Mouse (Mus musculus) frontal cortex, adult (tissue): ENCODE data around the gene Otogl.
A peak's percentile ranks its signal among the peaks of the same experiment; 100 is the strongest.
"Not testable (repeated sequence)": the region's sequence is repeated elsewhere in the genome, so short reads cannot be mapped to it uniquely, and the experiment has no call there.

Source experiments
- ATAC-seq: cut with Nextera tagmentation; 2 replicates; pipeline ENCODE4 v1.9.2; 2017; ENCODE audit warnings: mild to moderate bottlenecking, moderate library complexity, mixed read lengths; ENCODE audit not compliant: low TSS enrichment

The Otogl gene

DNA sequence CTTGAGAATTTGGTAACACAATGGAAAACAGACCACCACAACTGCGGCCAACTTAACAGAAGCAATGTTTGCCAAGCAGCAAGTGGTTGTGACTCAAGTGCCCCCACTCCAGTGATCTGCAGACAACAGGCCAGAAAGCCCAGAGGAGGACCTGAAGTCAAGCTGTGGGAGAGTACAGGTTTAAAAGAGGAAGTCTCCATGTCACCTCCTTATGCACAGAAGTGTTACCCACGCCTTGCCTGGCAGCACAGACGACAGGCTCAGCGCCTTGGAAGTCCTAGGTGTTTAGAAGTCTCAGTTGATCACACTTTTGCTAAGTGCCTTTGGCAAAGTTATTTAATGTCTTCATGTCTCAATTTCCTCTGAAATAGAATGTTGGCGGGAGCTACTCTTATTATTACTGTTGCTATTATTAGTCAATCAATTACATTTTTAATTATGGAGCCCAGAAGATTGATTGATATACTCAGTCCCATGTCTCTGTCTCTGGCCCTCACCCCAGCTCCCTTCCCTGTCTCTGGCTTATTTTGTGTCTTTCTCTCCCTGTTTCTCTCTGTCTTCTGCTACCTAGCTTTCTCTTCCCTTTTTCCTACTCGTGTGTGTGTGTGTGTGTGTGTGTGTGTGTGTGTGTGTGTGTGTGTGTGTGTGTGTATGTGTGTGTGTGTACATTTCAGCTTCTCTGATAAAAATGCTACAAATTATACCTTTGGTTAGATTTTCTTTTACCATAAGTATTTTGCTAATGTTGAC, 101.1 kb downstream of the Otogl start:
- ATAC-seq: no peak

DNA sequence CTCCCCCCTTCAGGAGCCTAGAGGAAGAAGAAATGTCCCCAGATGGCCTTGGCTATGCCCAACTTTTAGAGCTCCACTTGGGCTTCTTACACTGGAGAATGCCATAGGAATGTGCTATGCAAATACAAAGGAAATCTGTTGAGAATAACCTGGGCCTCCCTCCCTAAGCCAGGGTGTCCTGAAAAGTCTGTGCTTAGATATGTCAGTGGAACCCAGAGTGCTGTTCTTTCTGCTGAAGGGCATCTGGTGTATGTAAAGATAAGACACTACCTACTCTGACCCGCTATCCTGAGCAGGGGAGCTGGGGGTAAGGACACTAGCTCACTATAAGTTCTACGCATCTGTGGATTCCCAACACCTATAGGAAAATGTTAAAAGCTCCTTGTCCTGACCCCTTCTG, 106.7 kb downstream of the Otogl start:
- no peak for ATAC-seq

DNA sequence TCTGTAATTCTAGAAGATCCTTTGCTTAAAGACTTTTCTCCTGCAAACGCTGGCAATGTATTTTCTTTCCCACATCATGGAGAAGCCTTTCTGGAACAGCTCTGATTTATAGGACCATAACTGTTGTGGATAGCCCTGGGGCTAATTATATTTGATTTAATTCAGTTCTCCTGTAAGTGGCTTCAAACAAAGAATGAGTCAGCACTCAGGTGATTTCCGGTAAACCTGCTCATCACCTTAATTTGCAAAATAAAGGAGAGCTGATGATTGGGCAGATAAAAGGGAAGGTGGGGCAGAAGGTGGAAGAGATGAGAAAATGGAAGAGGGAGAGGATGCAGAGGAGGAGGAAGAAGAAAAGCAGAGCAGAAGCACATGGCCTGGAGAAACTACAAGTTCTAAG, 107.6 kb downstream of the Otogl start:
- ATAC-seq: not testable (repeated sequence)

GRCm38 (mm10) chr10:107799671-107800353, 112.1 kb downstream of the Otogl start:
- ATAC-seq: peak; percentile 91

GRCm38 (mm10) chr10:107794812-107795756, 116.8 kb downstream of the Otogl start:
- ATAC-seq: peak; percentile 59

DNA sequence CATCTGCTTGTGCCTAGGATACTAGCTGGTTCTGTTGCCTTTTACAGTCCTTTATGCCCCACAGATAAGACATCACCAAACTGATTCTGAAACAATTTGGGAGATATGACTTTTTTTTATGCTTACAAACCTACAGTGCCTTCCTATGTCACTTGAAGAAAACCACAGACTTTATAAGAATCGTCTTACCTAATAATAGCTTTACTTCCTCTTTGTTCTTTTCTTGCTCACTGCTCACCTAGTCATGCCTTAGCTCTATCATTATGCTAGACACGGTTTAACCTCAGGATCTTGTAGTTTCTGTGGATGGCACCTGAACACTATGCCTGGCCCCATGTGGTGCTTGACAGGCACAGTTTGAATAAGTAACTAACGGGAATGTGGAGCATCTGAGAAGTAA, 119.4 kb downstream of the Otogl start:
- ATAC-seq: no peak

DNA sequence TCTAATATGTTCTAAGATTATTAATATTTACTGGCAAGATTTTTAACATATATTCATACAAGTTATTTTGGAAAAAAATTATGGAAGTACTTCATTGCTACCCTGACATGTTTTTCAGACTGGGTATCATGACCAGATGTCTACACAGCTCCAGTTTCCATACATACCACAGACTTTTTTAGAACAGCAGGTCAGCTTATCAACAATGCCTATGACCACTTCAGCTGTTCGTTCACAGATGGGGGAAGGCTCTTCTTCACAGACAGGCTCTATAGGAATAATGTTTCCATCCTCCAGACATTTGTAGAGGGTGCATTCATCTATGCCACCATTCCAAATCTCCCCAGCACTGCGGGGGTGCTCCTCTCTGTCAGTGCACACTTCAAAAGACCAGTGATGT, 132.4 kb downstream of the Otogl start:
- no peak for ATAC-seq

DNA sequence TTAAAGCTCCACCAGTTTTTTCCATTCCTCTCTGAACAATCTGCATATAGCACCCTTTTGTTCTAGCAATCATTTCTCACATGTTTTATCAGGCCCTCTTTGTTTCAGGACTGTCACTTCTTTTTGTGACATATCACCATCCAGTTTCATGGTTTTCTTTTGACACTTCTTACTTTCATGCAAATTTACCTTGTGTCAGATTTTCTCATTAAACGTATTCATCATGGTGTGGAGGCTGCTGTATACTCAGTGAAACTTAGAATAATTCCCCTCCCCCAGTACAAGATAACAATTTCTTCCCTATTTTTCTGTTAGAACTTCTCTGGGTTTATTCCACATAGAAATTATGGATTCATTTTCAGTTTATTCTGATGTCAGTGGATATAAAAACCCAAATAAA, 152.3 kb downstream of the Otogl start:
- ATAC-seq: no peak

DNA sequence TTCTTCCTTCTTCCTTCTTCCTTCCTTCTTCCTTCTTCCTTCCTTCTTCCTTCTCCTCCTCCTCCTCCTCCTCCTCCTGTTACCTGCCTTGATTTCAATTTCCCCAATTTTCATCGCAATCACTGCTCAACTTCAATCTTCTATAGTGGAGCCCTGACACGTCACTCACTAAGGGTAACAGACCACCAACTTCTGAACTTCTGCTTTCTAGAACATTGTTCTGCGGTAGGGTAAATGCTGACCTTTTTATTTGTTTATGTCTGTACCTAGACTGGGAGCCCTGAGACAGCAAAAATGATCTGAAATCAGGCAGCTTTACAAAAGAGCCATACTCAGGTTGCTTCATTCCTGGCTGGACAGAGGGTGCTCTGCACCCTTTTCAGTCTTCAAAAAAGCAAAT, 158.5 kb downstream of the Otogl start:
- no peak for ATAC-seq

GRCm38 (mm10) chr10:107752351-107753143, 159.4 kb downstream of the Otogl start:
- peak; percentile 97 for ATAC-seq

DNA sequence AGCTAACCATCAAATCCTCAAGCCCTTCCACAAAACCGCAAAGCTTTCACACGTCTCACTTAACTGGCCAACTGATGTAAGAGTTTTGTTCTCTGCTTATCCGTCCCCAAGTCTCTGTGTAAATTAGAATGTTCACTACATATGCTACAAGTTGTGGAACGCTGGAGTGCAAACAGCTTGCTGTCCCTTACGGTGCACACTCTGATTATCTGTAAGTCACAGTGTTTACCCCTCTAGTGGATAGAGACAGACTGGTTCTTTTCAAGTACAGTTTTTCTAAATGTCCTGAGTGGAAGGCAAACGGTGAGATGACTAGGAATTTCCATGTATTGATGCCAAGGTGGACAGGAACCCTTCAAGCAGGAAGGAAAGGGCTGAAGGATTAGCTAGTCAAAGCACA, 160.0 kb downstream of the Otogl start:
- ATAC-seq: peak; percentile 48

GRCm38 (mm10) chr10:107747566-107747965, 164.4 kb downstream of the Otogl start:
- peak; percentile 43; the same call in 1 of the 2 replicates for ATAC-seq

- 0 out of 2 replicates have a peak, but pooled peaks have one; percentile 41 for ATAC-seq
Measured at GRCm38 (mm10) chr10:107746717-107747116, 165.2 kb downstream of the Otogl start.

DNA sequence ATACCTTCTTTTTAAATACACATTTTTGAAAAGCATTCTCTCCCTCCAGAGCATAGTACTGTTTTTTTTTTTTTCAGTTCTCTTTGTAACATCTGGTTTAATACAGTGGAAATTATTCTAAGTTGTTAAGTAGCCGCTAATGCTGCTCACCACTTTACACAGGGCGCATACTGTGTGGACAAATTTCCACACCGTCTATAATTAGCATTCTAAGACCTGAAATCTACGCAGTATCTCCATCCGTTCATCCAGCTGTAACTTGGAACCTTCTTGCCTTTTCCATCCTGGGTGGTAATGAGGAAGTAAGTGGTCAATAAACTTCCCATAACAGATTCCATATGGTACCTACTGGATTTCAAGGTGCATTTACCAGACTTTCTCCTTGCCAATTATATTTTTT, 172.1 kb downstream of the Otogl start:
- no peak for ATAC-seq

- peak; percentile 91 for ATAC-seq
Measured at GRCm38 (mm10) chr10:107737743-107738142, 174.2 kb downstream of the Otogl start.

GRCm38 (mm10) chr10:107735448-107735847, 176.5 kb downstream of the Otogl start:
- peak; percentile 39; the same call in 1 of the 2 replicates for ATAC-seq

DNA sequence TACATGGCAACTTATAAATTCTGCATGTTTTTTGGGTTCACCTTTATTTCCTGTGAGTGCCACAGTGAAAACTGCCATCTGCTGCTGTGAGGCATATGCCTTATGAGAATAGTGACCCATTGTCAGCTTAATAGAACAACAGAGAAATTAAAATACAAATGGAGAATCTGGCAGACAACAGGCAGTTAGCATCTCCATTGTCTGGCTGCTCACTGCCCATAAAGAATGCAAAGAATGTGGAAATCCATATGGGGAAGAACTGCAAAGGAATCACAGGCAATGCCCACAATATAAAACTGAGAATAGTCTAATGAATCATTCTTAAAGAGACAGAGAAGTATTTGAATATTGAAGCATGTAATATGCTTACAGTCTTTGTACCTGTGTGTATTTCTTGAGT, 177.6 kb downstream of the Otogl start:
- no peak for ATAC-seq

GRCm38 (mm10) chr10:107725631-107726030, 186.3 kb downstream of the Otogl start:
- ATAC-seq: no peak

DNA sequence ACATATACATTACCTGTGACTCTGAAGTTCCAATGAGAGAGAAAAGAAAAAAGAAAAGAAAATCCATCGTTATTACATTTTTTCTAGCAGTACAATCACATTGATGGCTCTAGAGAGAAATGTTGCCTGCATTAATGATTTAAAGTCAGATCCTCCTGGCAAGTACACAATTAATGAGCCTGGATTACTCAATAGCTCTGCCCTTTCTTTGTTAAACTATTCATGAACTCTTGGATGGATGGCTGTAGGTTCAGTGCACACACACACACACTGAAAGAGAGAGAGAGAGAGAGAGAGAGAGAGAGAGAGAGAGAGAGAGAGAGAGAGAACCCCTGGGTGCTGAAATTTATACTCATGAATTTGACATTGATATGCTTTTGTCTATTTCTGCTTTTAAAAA, 192.1 kb downstream of the Otogl start, which contains the start of gene Ptprq:
Gene Ptprq (minus strand): TSS at position 246 of the 400 bp plus-strand sequence.
- ATAC-seq: no peak
